Mouse (Mus musculus) kidney, adult 18-20 months (tissue): Measurements from ENCODE around the gene Mecp2.

Experiments used
- DNase-seq: peaks from one replicate; pipeline ENCODE4 v3.0.0; 2021

Mecp2 gene

GRCm38 (mm10) chrX:74008063-74008462, 127.1 kb downstream of the Mecp2 start:
- no peak for DNase-seq

- DNase-seq, result no peak
These were observed 128.8 kb downstream of the Mecp2 start for GRCm38 (mm10) chrX:74006401-74006800.

GRCm38 (mm10) chrX:74003644-74004043, 131.5 kb downstream of the Mecp2 start:
- no peak for DNase-seq

GRCm38 (mm10) chrX:74001024-74001423, 134.1 kb downstream of the Mecp2 start:
- no peak for DNase-seq

GRCm38 (mm10) chrX:73998911-73999869, 136.0 kb downstream of the Mecp2 start:
- DNase-seq, result no peak

GRCm38 (mm10) chrX:73977783-73978182, 157.4 kb downstream of the Mecp2 start:
- no peak for DNase-seq
